Mouse (Mus musculus): ENCODE measurements around the gene Xrcc3. TPM values are rescaled to one million over a fixed set of nuclear protein-coding genes. Genes with fewer than 3 reads are reported as not detected.

Gene Xrcc3
- polyA plus RNA-seq, 1 experiment from 2014 or later: 16.7 TPM

- DNase-seq (ENCODE audit: extremely low spot score, low spot score): no peak
- Histone ChIP-seq H3K27me3 (ENCODE audit: poor library complexity, severe bottlenecking) (no peaks in the 10 kb centered on the region), H3K27ac (peak overlapping the region; percentile 79), H3K36me3 (replicated peaks) (peaks cover 48% of the 10 kb centered on the region), H3K9me3 (no peaks in the 10 kb centered on the region), H3K4me3 (peak overlapping the region; percentile 86), H3K4me1 (peaks cover 60% of the 10 kb centered on the region)
- WGBS: 76% methylated on average over 12 of the region's 12 CpGs
Observed at GRCm38 (mm10) chr12:111812611-111813010, 1.1 kb downstream of the Xrcc3 start.

- WGBS: 91% methylated on average over 13 of the region's 13 CpGs
- Histone ChIP-seq H3K4me1 (peaks cover 59% of the 10 kb centered on the region), H3K4me3 (no peak overlapping the region)
Observed at GRCm38 (mm10) chr12:111812075-111812474, 1.6 kb downstream of the Xrcc3 start.

GRCm38 (mm10) chr12:111809762-111810161 lies 3.9 kb downstream of the Xrcc3 start:
- WGBS: 3% methylated on average over 9 of the region's 9 CpGs
- Histone ChIP-seq H3K27ac (peak overlapping the region; percentile 40), H3K4me3 (peak overlapping the region; percentile 21; the same call in 1 of the 2 replicates), H3K4me1 (peaks cover 36% of the 10 kb centered on the region), H3K27me3 (ENCODE audit: poor library complexity, severe bottlenecking) (no peaks in the 10 kb centered on the region), H3K9me3 (no peaks in the 10 kb centered on the region), H3K36me3 (replicated peaks) (peaks cover 73% of the 10 kb centered on the region)
- peak; percentile 75 for DNase-seq (ENCODE audit: extremely low spot score, low spot score)

More at GRCm38 (mm10) chr12:111812075-111812474, 1.6 kb downstream of the Xrcc3 start:
- H3K27me3 ChIP-seq (ENCODE audit: poor library complexity, severe bottlenecking): no peaks in the 10 kb centered on the region
- no peak for DNase-seq (ENCODE audit: extremely low spot score, low spot score)
- peaks cover 50% of the 10 kb centered on the region for H3K36me3 ChIP-seq (replicated peaks)
- no peak overlapping the region for H3K27ac ChIP-seq
- no peaks in the 10 kb centered on the region for H3K9me3 ChIP-seq

GRCm38 (mm10) chr12:111808775-111809174 lies 4.9 kb downstream of the Xrcc3 start:
- no peak overlapping the region for H3K27ac ChIP-seq
- peaks cover 83% of the 10 kb centered on the region for H3K36me3 ChIP-seq (replicated peaks)
- no peaks in the 10 kb centered on the region for H3K9me3 ChIP-seq
- DNase-seq (ENCODE audit: extremely low spot score, low spot score): no peak
- H3K4me3 ChIP-seq: no peak overlapping the region
- WGBS: 92% methylated on average over 6 of the region's 6 CpGs
- no peaks in the 10 kb centered on the region for H3K27me3 ChIP-seq (ENCODE audit: poor library complexity, severe bottlenecking)
- H3K4me1 ChIP-seq: peaks cover 29% of the 10 kb centered on the region

GRCm38 (mm10) chr12:111803538-111803937 lies 10.1 kb downstream of the Xrcc3 start:
- H3K9me3 ChIP-seq: no peaks in the 10 kb centered on the region
- H3K27ac ChIP-seq: no peak overlapping the region
- H3K4me1 ChIP-seq: no peaks in the 10 kb centered on the region
- H3K4me3 ChIP-seq: no peak overlapping the region
- peaks cover 97% of the 10 kb centered on the region for H3K36me3 ChIP-seq (replicated peaks)
- no peak for DNase-seq (ENCODE audit: extremely low spot score, low spot score)
- no peaks in the 10 kb centered on the region for H3K27me3 ChIP-seq (ENCODE audit: poor library complexity, severe bottlenecking)
- 90% methylated on average over 5 of the region's 5 CpGs for WGBS

GRCm38 (mm10) chr12:111800459-111801183 lies 13.1 kb downstream of the Xrcc3 start:
- peaks cover 96% of the 10 kb centered on the region for H3K36me3 ChIP-seq (replicated peaks)
- no peaks in the 10 kb centered on the region for H3K9me3 ChIP-seq
- WGBS: 93% methylated on average over 10 of the region's 10 CpGs
- H3K27me3 ChIP-seq (ENCODE audit: poor library complexity, severe bottlenecking): no peaks in the 10 kb centered on the region
- no peak overlapping the region for H3K27ac ChIP-seq
- no peaks in the 10 kb centered on the region for H3K4me1 ChIP-seq
- DNase-seq (ENCODE audit: extremely low spot score, low spot score): no peak
- H3K4me3 ChIP-seq: no peak overlapping the region

GRCm38 (mm10) chr12:111798493-111798892 lies 15.2 kb downstream of the Xrcc3 start:
- Histone ChIP-seq H3K27ac (no peak overlapping the region), H3K9me3 (no peaks in the 10 kb centered on the region), H3K36me3 (replicated peaks) (peaks cover 96% of the 10 kb centered on the region), H3K4me3 (no peak overlapping the region), H3K27me3 (ENCODE audit: poor library complexity, severe bottlenecking) (no peaks in the 10 kb centered on the region), H3K4me1 (no peaks in the 10 kb centered on the region)
- no peak for DNase-seq (ENCODE audit: extremely low spot score, low spot score)
- 91% methylated on average over 13 of the region's 13 CpGs for WGBS

- Histone ChIP-seq H3K4me3 (no peak overlapping the region), H3K36me3 (replicated peaks) (peaks cover 96% of the 10 kb centered on the region), H3K4me1 (no peaks in the 10 kb centered on the region)
Observed at GRCm38 (mm10) chr12:111797251-111797650, 16.4 kb downstream of the Xrcc3 start.

GRCm38 (mm10) chr12:111795180-111795895 lies 18.3 kb downstream of the Xrcc3 start:
- H3K9me3 ChIP-seq: no peaks in the 10 kb centered on the region
- no peaks in the 10 kb centered on the region for H3K27me3 ChIP-seq (ENCODE audit: poor library complexity, severe bottlenecking)
- WGBS: 93% methylated on average over 28 of the region's 28 CpGs
- no peak for DNase-seq (ENCODE audit: extremely low spot score, low spot score)
- H3K4me1 ChIP-seq: no peaks in the 10 kb centered on the region
- H3K27ac ChIP-seq: no peak overlapping the region
- peaks cover 96% of the 10 kb centered on the region for H3K36me3 ChIP-seq (replicated peaks)
- H3K4me3 ChIP-seq: no peak overlapping the region

More at GRCm38 (mm10) chr12:111797251-111797650, 16.4 kb downstream of the Xrcc3 start:
- H3K27me3 ChIP-seq (ENCODE audit: poor library complexity, severe bottlenecking): no peaks in the 10 kb centered on the region
- H3K27ac ChIP-seq: no peak overlapping the region
- WGBS: 92% methylated on average over 8 of the region's 8 CpGs
- H3K9me3 ChIP-seq: no peaks in the 10 kb centered on the region
- DNase-seq (ENCODE audit: extremely low spot score, low spot score): no peak

GRCm38 (mm10) chr12:111794526-111795179 lies 19.0 kb downstream of the Xrcc3 start:
- WGBS: 92% methylated on average over 18 of the region's 18 CpGs
- H3K4me1 ChIP-seq: no peaks in the 10 kb centered on the region
- H3K27ac ChIP-seq: no peak overlapping the region
- no peak for DNase-seq (ENCODE audit: extremely low spot score, low spot score)
- peaks cover 98% of the 10 kb centered on the region for H3K36me3 ChIP-seq (replicated peaks)
- no peak overlapping the region for H3K4me3 ChIP-seq
- no peaks in the 10 kb centered on the region for H3K9me3 ChIP-seq
- no peaks in the 10 kb centered on the region for H3K27me3 ChIP-seq (ENCODE audit: poor library complexity, severe bottlenecking)

GRCm38 (mm10) chr12:111794102-111794501 lies 19.6 kb downstream of the Xrcc3 start:
- Histone ChIP-seq H3K4me3 (no peak overlapping the region), H3K4me1 (no peaks in the 10 kb centered on the region), H3K36me3 (replicated peaks) (peaks cover 99% of the 10 kb centered on the region), H3K27ac (no peak overlapping the region), H3K27me3 (ENCODE audit: poor library complexity, severe bottlenecking) (no peaks in the 10 kb centered on the region), H3K9me3 (no peaks in the 10 kb centered on the region)
- no peak for DNase-seq (ENCODE audit: extremely low spot score, low spot score)
- WGBS: 89% methylated on average over 22 of the region's 22 CpGs

- peaks cover 100% of the 10 kb centered on the region for H3K36me3 ChIP-seq (replicated peaks)
Observed at GRCm38 (mm10) chr12:111791474-111792104, 22.1 kb downstream of the Xrcc3 start.

More at GRCm38 (mm10) chr12:111791474-111792104, 22.1 kb downstream of the Xrcc3 start:
- 94% methylated on average over 13 of the region's 13 CpGs for WGBS
- no peak for DNase-seq (ENCODE audit: extremely low spot score, low spot score)
- no peaks in the 10 kb centered on the region for H3K4me1 ChIP-seq
- no peaks in the 10 kb centered on the region for H3K9me3 ChIP-seq
- H3K4me3 ChIP-seq: no peak overlapping the region
- H3K27ac ChIP-seq: no peak overlapping the region
- H3K27me3 ChIP-seq (ENCODE audit: poor library complexity, severe bottlenecking): no peaks in the 10 kb centered on the region

All from forebrain, embryonic 10.5 days (tissue).